Mouse (Mus musculus) MEL (cell line): Measurements from ENCODE around the gene Wnt7b. TPM values are rescaled to one million over a fixed set of nuclear protein-coding genes. Genes with fewer than 3 reads are reported as not detected.

Experiments used
- DNase-seq: peaks from one replicate; pipeline ENCODE4 v3.0.0; 2011; ENCODE audit warnings: low read depth, low spot score
- H3K27ac ChIP-seq: 2 replicates; pipeline ENCODE4 v1.5.1; 2012; ENCODE audit warnings: low read depth, mild to moderate bottlenecking, control low read depth, low read length, moderate library complexity; ENCODE audit not compliant: control insufficient read depth
- H3K27me3 ChIP-seq, 2 experiments: fragments of 150-350 bp in 1 of 2; sonication (generic) in 1 of 2; 2 replicates each; pipeline ENCODE4 v1.6.1; 2012; ENCODE audit warnings: low read length in 2 of 2, mild to moderate bottlenecking in 2 of 2, improper control_type of control experiment in 1 of 2, moderate library complexity in 1 of 2; ENCODE audit not compliant: insufficient read depth in 2 of 2, control insufficient read depth in 1 of 2
- H3K36me3 ChIP-seq, 2 experiments: 2 replicates each; pipeline ENCODE4 v1.6.1; 2012 to 2014; ENCODE audit warnings: low read length in 2 of 2, improper control_type of control experiment in 1 of 2, inconsistent platforms in 1 of 2, mild to moderate bottlenecking in 1 of 2; ENCODE audit not compliant: insufficient read depth in 2 of 2, control insufficient read depth in 1 of 2
- H3K4me1 ChIP-seq, 2 experiments: fragments of 150-350 bp in 1 of 2; sonication (generic) in 1 of 2; 2 replicates each; pipeline ENCODE4 v1.6.1; 2012; ENCODE audit warnings: low read length in 2 of 2, improper control_type of control experiment in 1 of 2, mild to moderate bottlenecking in 1 of 2; ENCODE audit not compliant: insufficient read depth in 2 of 2, control insufficient read depth in 1 of 2
- H3K4me3 ChIP-seq, 2 experiments: fragments of 150-350 bp in 1 of 2; sonication (generic) in 1 of 2; 2 replicates each; pipeline ENCODE4 v1.5.1; 2012; ENCODE audit warnings: low read depth in 2 of 2, low read length in 2 of 2, mild to moderate bottlenecking in 2 of 2, moderate library complexity in 2 of 2, control low read depth in 1 of 2, improper control_type of control experiment in 1 of 2; ENCODE audit not compliant: control insufficient read depth in 1 of 2, insufficient read depth in 1 of 2
- H3K79me2 ChIP-seq: 2 replicates; pipeline ENCODE4 v1.6.1; 2012; ENCODE audit warnings: mild to moderate bottlenecking, low read length, moderate library complexity; ENCODE audit not compliant: control insufficient read depth, poor library complexity, insufficient read depth
- H3K9ac ChIP-seq: 2 replicates; pipeline ENCODE4 v1.6.1; 2012; ENCODE audit warnings: low read depth, mild to moderate bottlenecking, control low read depth, low read length, moderate library complexity; ENCODE audit not compliant: control insufficient read depth, poor library complexity, severe bottlenecking
- H3K9me3 ChIP-seq: fragments of 150-350 bp; sonication (generic); replicated peaks from 2 replicates; pipeline ENCODE4 v1.6.1; 2012; ENCODE audit warnings: mild to moderate bottlenecking, low read length, improper control_type of control experiment, moderate library complexity; ENCODE audit not compliant: insufficient read depth
- BHLHE40 ChIP-seq: IDR thresholded peaks from 2 replicates; pipeline ENCODE4 v1.6.1; 2012; ENCODE audit warnings: low read depth, mild to moderate bottlenecking, inconsistent platforms, low read length, improper control_type of control experiment, borderline replicate concordance
- CHD2 ChIP-seq: IDR thresholded peaks from 2 replicates; pipeline ENCODE4 v1.6.1; 2011; ENCODE audit warnings: low read length, improper control_type of control experiment
- ELF1 ChIP-seq: IDR thresholded peaks from 2 replicates; pipeline ENCODE4 v1.6.1; 2014; ENCODE audit warnings: low read depth, mild to moderate bottlenecking, inconsistent platforms, low read length, improper control_type of control experiment, moderate library complexity
- EP300 ChIP-seq, 2 experiments: IDR thresholded peaks; 2 replicates each; pipeline ENCODE4 v1.6.1; 2011; ENCODE audit warnings: improper control_type of control experiment in 2 of 2, low read length in 2 of 2, low read depth in 1 of 2, mild to moderate bottlenecking in 1 of 2
- ETS1 ChIP-seq: IDR thresholded peaks from 2 replicates; pipeline ENCODE4 v1.6.1; 2012; ENCODE audit warnings: low read depth, mild to moderate bottlenecking, inconsistent platforms, low read length, improper control_type of control experiment, moderate library complexity
- GABPA ChIP-seq: IDR thresholded peaks from 2 replicates; pipeline ENCODE4 v1.6.1; 2012; ENCODE audit warnings: low read depth, mild to moderate bottlenecking, inconsistent platforms, low read length, improper control_type of control experiment, moderate library complexity
- GATA1 ChIP-seq: IDR thresholded peaks from 2 replicates; pipeline ENCODE4 v1.6.1; 2011; ENCODE audit warnings: low read depth, low read length, improper control_type of control experiment
- HCFC1 ChIP-seq: IDR thresholded peaks from 2 replicates; pipeline ENCODE4 v1.6.1; 2012; ENCODE audit warnings: low read depth, mild to moderate bottlenecking, inconsistent platforms, low read length, improper control_type of control experiment, moderate library complexity
- JUND ChIP-seq: IDR thresholded peaks from 2 replicates; pipeline ENCODE4 v1.6.1; 2011; ENCODE audit warnings: low read depth, mild to moderate bottlenecking, improper control_type of control experiment, low read length
- MAX ChIP-seq: IDR thresholded peaks from 2 replicates; pipeline ENCODE4 v1.6.1; 2011; ENCODE audit warnings: low read length, improper control_type of control experiment
- MAZ ChIP-seq: IDR thresholded peaks from 2 replicates; pipeline ENCODE4 v1.6.1; 2012; ENCODE audit warnings: low read depth, mild to moderate bottlenecking, inconsistent platforms, low read length, improper control_type of control experiment
- MEF2A ChIP-seq: IDR thresholded peaks from 2 replicates; pipeline ENCODE4 v1.6.1; 2014; ENCODE audit warnings: low read depth, mild to moderate bottlenecking, inconsistent platforms, low read length, improper control_type of control experiment; ENCODE audit not compliant: poor library complexity, insufficient replicate concordance, severe bottlenecking; ENCODE audit errors: extremely low read depth
- NELFE ChIP-seq: IDR thresholded peaks from 2 replicates; pipeline ENCODE4 v1.6.1; 2011; ENCODE audit warnings: low read depth, low read length, improper control_type of control experiment
- NRF1 ChIP-seq: IDR thresholded peaks from 2 replicates; pipeline ENCODE4 v1.6.1; 2014; ENCODE audit warnings: low read depth, mild to moderate bottlenecking, inconsistent platforms, low read length, improper control_type of control experiment, moderate library complexity; ENCODE audit not compliant: poor library complexity, insufficient read depth, severe bottlenecking
- POLR2A ChIP-seq, 2 experiments: IDR thresholded peaks; 2 replicates each; pipeline ENCODE4 v1.6.1; 2011 to 2012; ENCODE audit warnings: low read length in 2 of 2, mild to moderate bottlenecking in 2 of 2, control low read depth in 1 of 2, improper control_type of control experiment in 1 of 2, low read depth in 1 of 2, moderate library complexity in 1 of 2; ENCODE audit not compliant: control insufficient read depth in 1 of 2, insufficient read depth in 1 of 2, poor library complexity in 1 of 2
- POLR2AphosphoS2 ChIP-seq: IDR thresholded peaks from 2 replicates; pipeline ENCODE4 v1.6.1; 2011; ENCODE audit warnings: low read length, improper control_type of control experiment
- POLR2AphosphoS5 ChIP-seq: IDR thresholded peaks from 2 replicates; pipeline ENCODE4 v1.6.1; 2012; ENCODE audit warnings: low read depth, borderline replicate concordance, mild to moderate bottlenecking, inconsistent platforms, low read length, moderate library complexity, mixed read lengths
- RAD21 ChIP-seq: IDR thresholded peaks from 2 replicates; pipeline ENCODE4 v1.6.1; 2011; ENCODE audit warnings: mild to moderate bottlenecking, low read depth, low read length, improper control_type of control experiment
- RCOR1 ChIP-seq: IDR thresholded peaks from 2 replicates; pipeline ENCODE4 v1.6.1; 2012; ENCODE audit warnings: low read depth, mild to moderate bottlenecking, inconsistent platforms, low read length, improper control_type of control experiment
- TBP ChIP-seq: IDR thresholded peaks from 2 replicates; pipeline ENCODE4 v1.8.0; 2011; ENCODE audit warnings: low read depth, low read length, improper control_type of control experiment
- TCF12 ChIP-seq: IDR thresholded peaks from 2 replicates; pipeline ENCODE4 v1.6.1; 2014; ENCODE audit warnings: low read depth, mild to moderate bottlenecking, inconsistent platforms, low read length, improper control_type of control experiment, moderate library complexity
- USF1 ChIP-seq: IDR thresholded peaks from 2 replicates; pipeline ENCODE4 v1.6.1; 2014; ENCODE audit warnings: low read depth, mild to moderate bottlenecking, inconsistent platforms, low read length, improper control_type of control experiment, moderate library complexity
- USF2 ChIP-seq, 2 experiments: IDR thresholded peaks; 2 replicates each; pipeline ENCODE4 v1.6.1; 2011 to 2012; ENCODE audit warnings: improper control_type of control experiment in 2 of 2, low read length in 2 of 2, borderline replicate concordance in 1 of 2, inconsistent platforms in 1 of 2, low read depth in 1 of 2, mild to moderate bottlenecking in 1 of 2; ENCODE audit not compliant: insufficient read depth in 1 of 2
- ZC3H11A ChIP-seq: IDR thresholded peaks from 2 replicates; pipeline ENCODE4 v1.6.1; 2012; ENCODE audit warnings: low read depth, mild to moderate bottlenecking, inconsistent platforms, low read length, improper control_type of control experiment
- ZMIZ1 ChIP-seq: IDR thresholded peaks from 2 replicates; pipeline ENCODE4 v1.6.1; 2012; ENCODE audit warnings: low read depth, mild to moderate bottlenecking, inconsistent platforms, low read length, improper control_type of control experiment, moderate library complexity
- ZNF384 ChIP-seq: IDR thresholded peaks from 2 replicates; pipeline ENCODE4 v1.6.1; 2012; ENCODE audit warnings: low read depth, mild to moderate bottlenecking, inconsistent platforms, low read length, improper control_type of control experiment
- polyA plus RNA-seq, 2 experiments: library from polyadenylated mRNA; stranded (reverse) in 1 of 2; unstranded in 1 of 2; fragments of >175 nt in 1 of 2; fragments of >200 nt in 1 of 2; gene quantifications; 2 replicates each; pipeline versions ENCODE4 v1.2.1 to v1.2.4; 2012; ENCODE audit warnings: low replicate concordance in 2 of 2, low read depth in 1 of 2; ENCODE audit not compliant: insufficient read length in 2 of 2, insufficient read depth in 1 of 2, missing spikeins in 1 of 2
- total RNA-seq: library from RNA; depleted of rRNA; stranded (reverse); fragments of 300-350 nt; gene quantifications from 2 replicates; pipeline ENCODE4 v1.2.3, GENCODE M21; 2012

Gene Wnt7b
- total and polyA plus RNA-seq, 3 experiments: not detected

DNA sequence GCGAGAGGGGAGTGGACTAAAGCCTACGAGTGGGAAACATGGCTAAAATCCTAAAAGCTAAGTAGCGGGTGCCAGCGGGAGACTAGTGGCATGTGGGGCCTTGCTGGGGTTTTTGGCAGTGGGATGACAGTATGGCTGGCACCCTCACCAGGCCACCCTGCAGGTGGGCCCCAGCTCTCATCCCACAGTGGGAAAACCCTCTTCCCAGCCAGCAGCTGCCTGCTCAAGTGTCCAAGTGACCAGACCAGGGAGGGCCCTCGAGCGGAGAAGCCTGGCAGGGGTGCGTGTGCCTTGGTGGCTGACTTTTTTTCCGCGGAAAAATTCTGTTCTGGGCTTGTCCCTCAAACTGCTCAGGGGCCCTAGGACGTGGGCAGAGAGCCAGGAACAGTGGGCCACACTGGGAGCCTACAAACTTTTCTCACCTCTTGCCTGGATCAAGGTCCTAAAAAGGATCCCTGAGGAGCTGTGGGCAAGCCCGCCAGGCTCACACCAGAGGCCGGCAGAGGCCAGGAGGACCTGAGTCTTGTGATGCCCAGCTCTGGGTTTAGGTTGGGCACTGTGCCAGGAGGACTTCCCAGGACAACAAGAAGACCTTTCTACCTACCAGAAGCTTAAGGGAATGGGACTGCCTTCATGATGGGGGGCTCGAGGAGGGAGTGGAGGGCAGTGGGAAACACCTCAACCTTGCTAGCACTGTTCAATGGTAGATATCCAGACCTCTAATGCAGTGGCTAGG, 18.1 kb downstream of the Wnt7b start:
- H3K79me2 ChIP-seq: no peaks in the 10 kb centered on the region
- no peak overlapping the region for H3K9ac ChIP-seq
- H3K4me3 ChIP-seq: no peak overlapping the region
- H3K36me3 ChIP-seq: no peaks in the 10 kb centered on the region
- H3K9me3 ChIP-seq: no peaks in the 10 kb centered on the region
- no peak for DNase-seq
- no peak overlapping the region for H3K27ac ChIP-seq
- no peaks in the 10 kb centered on the region for H3K4me1 ChIP-seq
- TF ChIP-seq MAX: no peak
- no peak for TF ChIP-seq ELF1
- TF ChIP-seq ZMIZ1: no peak
- no peak for TF ChIP-seq MAZ
- no peak for TF ChIP-seq JUND
- no peak for TF ChIP-seq TCF12
- TF ChIP-seq USF1: no peak
- no peak for TF ChIP-seq EP300 (IDR thresholded peaks at IDR 0.05; ENCODE audit: low read depth in 1 of 2, low read length in 2 of 2)
- no peak for TF ChIP-seq ETS1
- no peak for TF ChIP-seq GATA1
- no peak for TF ChIP-seq MEF2A
- no peak for TF ChIP-seq RAD21
- no peak for TF ChIP-seq NELFE
- no peak for TF ChIP-seq CHD2
- TF ChIP-seq NRF1: no peak
- no peak for TF ChIP-seq HCFC1
- no peak for TF ChIP-seq RCOR1
- TF ChIP-seq ZNF384: no peak
- H3K27me3 ChIP-seq: no peaks in the 10 kb centered on the region

DNA sequence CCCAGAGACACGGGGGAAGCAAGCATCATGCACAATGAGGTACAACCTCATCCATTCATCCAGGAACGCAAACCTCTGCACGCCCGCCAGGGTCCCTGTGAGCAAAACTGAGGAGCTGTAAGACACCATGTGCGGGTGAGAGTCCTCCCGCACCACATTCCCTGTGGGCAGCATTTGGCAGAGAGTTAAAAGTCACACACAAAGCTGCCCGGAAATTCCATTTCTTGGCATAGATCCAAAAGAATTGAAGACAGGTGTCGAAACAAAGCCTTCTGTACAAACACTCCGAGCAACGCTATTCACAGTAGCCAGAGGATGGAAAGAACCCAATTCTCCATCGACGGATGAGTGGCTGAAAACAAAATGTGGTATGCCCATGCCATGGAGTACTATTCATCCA, 20.3 kb downstream of the Wnt7b start:
- Histone ChIP-seq H3K27ac (no peak overlapping the region), H3K4me3 (no peak overlapping the region), H3K79me2 (no peaks in the 10 kb centered on the region), H3K36me3 (no peaks in the 10 kb centered on the region), H3K9me3 (no peaks in the 10 kb centered on the region), H3K27me3 (no peaks in the 10 kb centered on the region), H3K9ac (no peak overlapping the region), H3K4me1 (no peaks in the 10 kb centered on the region)
- no peak for DNase-seq
- no peak for TF ChIP-seq USF2 (IDR thresholded peaks at IDR 0.05; ENCODE audit: borderline replicate concordance in 1 of 2, insufficient read depth in 1 of 2, low read depth in 1 of 2, low read length in 2 of 2)
- no peak for TF ChIP-seq ZC3H11A
- TF ChIP-seq ZMIZ1: no peak
- TF ChIP-seq RAD21: no peak
- no peak for TF ChIP-seq GABPA
- TF ChIP-seq POLR2AphosphoS2: no peak
- no peak for TF ChIP-seq POLR2A (IDR thresholded peaks at IDR 0.05; ENCODE audit: control insufficient read depth in 1 of 2, insufficient read depth in 1 of 2, low read depth in 1 of 2, low read length in 2 of 2, poor library complexity in 1 of 2)
- no peak for TF ChIP-seq ETS1
- TF ChIP-seq JUND: no peak
- TF ChIP-seq CHD2: no peak
- no peak for TF ChIP-seq POLR2AphosphoS5
- TF ChIP-seq NELFE: no peak
- TF ChIP-seq TBP: no peak
- no peak for TF ChIP-seq EP300 (IDR thresholded peaks at IDR 0.05; ENCODE audit: low read depth in 1 of 2, low read length in 2 of 2)
- no peak for TF ChIP-seq BHLHE40
